Mouse (Mus musculus): Measurements from ENCODE around the gene Fam129b. TPM values are rescaled to one million over a fixed set of nuclear protein-coding genes. Genes with fewer than 3 reads are reported as not detected.
"Not testable (repeated sequence)": the region's sequence is repeated elsewhere in the genome, so short reads cannot be mapped to it uniquely, and the experiment has no call there.

Gene Fam129b
- polyA plus RNA-seq, 1 experiment from 2014 or later, result 43.0 TPM

DNA sequence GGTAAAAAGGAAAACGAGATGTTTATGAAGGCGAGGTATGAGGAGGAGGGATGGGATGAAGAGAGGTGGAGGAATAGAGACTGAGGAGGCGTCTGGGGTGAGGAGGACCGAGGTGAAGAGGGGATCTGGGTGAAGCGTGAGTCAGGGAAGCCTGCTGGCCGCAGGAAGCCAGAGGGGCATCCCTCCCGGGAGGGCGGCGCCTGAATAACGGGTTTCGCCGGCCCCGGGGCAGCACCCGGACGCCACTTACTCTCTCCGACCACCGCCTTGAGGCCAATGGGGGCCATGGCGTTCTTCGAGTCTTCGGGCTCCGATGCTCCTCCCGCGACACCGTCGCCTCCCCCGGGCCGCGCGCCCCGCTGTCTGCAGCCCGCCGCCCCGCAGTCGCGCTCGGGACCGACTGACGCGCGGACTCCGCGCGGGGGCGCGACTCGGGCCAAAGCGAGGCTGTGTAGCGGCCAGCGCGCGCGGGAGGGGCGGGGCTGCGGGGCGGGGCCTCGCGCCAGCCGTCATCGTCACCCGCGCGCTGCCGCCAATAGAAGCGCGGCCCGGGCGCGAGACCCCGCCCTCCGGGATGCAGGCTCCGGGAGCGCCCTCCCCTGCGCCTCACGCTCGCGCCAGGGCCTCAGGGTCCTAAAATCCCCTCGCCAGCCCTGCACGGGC, 29.0 kb upstream of the Fam129b start, which contains the start of gene Stxbp1:
Stxbp1 (minus strand) TSS at position 441 of the 663 bp plus-strand sequence.
- H3K27me3 ChIP-seq, result peaks cover 9% of the 10 kb centered on the region
- peaks cover 19% of the 10 kb centered on the region for H3K4me1 ChIP-seq (replicated peaks)
- ATAC-seq (replicated peaks; ENCODE audit: insufficient number of reproducible peaks, insufficient read depth, low FRiP score, low read depth), result peak; percentile 93
- under 1% methylated on average over 78 of the region's 78 CpGs for WGBS
- H3K4me2 ChIP-seq, result peak within 1 kb of the TSS; percentile 90
- H3K36me3 ChIP-seq, result no peaks in the 10 kb centered on the region
- no peaks in the 10 kb centered on the region for H3K9me3 ChIP-seq (replicated peaks)
- peak within 1 kb of the TSS; percentile 91 for H3K4me3 ChIP-seq
- peak within 1 kb of the TSS; percentile 93 for H3K27ac ChIP-seq
- peak within 1 kb of the TSS; percentile 86 for H3K9ac ChIP-seq

DNA sequence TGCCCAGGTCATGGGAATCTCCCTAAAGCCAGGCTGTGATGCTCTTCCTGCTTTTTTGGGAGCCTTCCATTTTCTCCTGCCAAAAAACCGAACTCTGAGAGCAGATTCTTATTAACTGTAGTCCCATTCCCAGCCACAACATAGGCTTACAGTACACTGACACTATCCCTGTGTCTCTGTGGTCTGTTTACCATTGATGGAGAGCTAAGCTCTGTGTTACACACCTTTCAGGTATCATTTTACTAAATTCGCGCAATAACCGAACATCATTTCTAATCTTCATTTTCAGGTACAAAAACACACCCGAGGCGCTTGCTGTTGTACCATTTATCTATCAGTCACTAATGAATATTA, 28.5 kb upstream of the Fam129b start:
- Histone ChIP-seq H3K36me3 (no peaks in the 10 kb centered on the region), H3K4me1 (replicated peaks) (peaks cover 24% of the 10 kb centered on the region), H3K27ac (no peak overlapping the region), H3K4me3 (peak overlapping the region; percentile 91), H3K9me3 (replicated peaks) (no peaks in the 10 kb centered on the region), H3K9ac (peak overlapping the region; percentile 86; the same call in 1 of the 2 replicates), H3K27me3 (peaks cover 14% of the 10 kb centered on the region), H3K4me2 (peak overlapping the region; percentile 90)
- WGBS, result 42% methylated on average over 6 of the region's 6 CpGs
- no peak for ATAC-seq (replicated peaks; ENCODE audit: insufficient number of reproducible peaks, insufficient read depth, low FRiP score, low read depth)

DNA sequence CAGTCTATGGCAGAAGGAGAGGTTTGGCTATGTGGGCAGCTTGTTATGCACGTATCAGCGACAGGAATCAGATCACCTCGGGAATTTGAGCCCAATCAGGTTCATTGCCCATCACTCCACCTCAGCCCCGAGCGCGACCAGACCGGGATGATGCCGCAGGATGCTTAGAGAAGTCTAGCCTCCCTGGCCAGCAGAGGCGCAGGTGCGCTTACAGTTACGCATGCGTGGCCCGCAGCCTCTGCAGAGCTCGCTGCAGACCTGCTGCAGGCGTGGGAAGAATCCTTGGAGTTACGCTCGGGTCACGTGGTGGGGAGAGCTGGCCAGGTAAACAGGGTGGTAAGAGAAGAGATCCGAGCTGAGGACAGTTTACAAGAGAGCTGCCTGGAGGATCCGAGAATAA, 23.8 kb upstream of the Fam129b start:
- no peaks in the 10 kb centered on the region for H3K36me3 ChIP-seq
- no peak overlapping the region for H3K27ac ChIP-seq
- 2% methylated on average over 20 of the region's 20 CpGs for WGBS
- H3K9me3 ChIP-seq (replicated peaks), result no peaks in the 10 kb centered on the region
- H3K4me3 ChIP-seq, result no peak overlapping the region
- peaks cover 16% of the 10 kb centered on the region for H3K27me3 ChIP-seq
- H3K4me1 ChIP-seq (replicated peaks), result peaks cover 10% of the 10 kb centered on the region
- ATAC-seq (replicated peaks; ENCODE audit: insufficient number of reproducible peaks, insufficient read depth, low FRiP score, low read depth), result no peak
- H3K9ac ChIP-seq, result no peak overlapping the region
- no peak overlapping the region for H3K4me2 ChIP-seq

DNA sequence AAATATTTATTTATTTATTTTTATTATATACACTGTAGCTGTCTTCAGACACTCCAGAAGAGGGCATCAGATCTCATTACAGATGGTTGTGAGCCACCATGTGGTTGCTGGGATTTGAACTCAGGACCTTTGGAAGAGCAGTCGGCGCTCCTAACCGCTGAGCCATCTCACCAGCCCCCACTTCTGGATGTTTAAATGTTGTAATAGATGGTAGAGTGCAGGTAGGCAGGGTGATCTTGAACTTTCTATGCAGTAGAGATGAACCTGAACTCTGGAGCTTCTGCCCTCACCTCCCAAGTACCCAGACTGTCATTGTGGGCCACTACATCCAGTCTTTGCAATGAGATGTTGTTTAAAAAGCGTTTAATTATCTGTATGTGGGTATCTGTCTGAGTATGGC, 22.2 kb upstream of the Fam129b start:
- 61% methylated on average over 4 of the region's 4 CpGs for WGBS
- H3K4me1 ChIP-seq (replicated peaks); ATAC-seq (replicated peaks; ENCODE audit: insufficient number of reproducible peaks, insufficient read depth, low FRiP score, low read depth); H3K27ac ChIP-seq; H3K36me3 ChIP-seq; H3K4me2 ChIP-seq; H3K9ac ChIP-seq; H3K4me3 ChIP-seq; H3K9me3 ChIP-seq (replicated peaks): not testable (repeated sequence)
- peaks cover 16% of the 10 kb centered on the region for H3K27me3 ChIP-seq

DNA sequence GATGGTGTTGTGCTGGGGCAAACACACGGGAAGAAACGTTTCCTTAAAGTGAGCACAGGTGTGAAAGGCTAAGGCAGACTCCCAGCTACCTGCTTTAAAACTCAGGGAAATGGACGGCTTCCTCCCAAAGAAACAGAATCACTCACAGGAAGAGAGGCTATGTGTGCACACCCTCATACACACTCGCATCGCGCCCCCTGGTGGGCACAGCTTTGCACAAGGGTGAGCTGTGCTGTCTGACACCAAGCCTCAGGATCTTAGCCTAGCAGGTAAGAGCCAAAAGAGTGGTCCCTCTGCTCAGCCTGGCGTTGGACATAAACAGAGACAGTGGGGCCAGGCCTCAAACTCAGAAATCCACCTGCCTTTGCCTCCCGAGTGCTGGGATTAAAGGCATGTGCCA, 21.7 kb upstream of the Fam129b start:
- Histone ChIP-seq H3K36me3 (no peaks in the 10 kb centered on the region), H3K4me3 (no peak overlapping the region), H3K27me3 (peaks cover 16% of the 10 kb centered on the region), H3K4me1 (replicated peaks) (peaks cover 8% of the 10 kb centered on the region), H3K9ac (no peak overlapping the region), H3K9me3 (replicated peaks) (no peaks in the 10 kb centered on the region), H3K4me2 (no peak overlapping the region), H3K27ac (no peak overlapping the region)
- WGBS, result 4% methylated on average over 8 of the region's 8 CpGs
- peak; percentile 70 for ATAC-seq (replicated peaks; ENCODE audit: insufficient number of reproducible peaks, insufficient read depth, low FRiP score, low read depth)

DNA sequence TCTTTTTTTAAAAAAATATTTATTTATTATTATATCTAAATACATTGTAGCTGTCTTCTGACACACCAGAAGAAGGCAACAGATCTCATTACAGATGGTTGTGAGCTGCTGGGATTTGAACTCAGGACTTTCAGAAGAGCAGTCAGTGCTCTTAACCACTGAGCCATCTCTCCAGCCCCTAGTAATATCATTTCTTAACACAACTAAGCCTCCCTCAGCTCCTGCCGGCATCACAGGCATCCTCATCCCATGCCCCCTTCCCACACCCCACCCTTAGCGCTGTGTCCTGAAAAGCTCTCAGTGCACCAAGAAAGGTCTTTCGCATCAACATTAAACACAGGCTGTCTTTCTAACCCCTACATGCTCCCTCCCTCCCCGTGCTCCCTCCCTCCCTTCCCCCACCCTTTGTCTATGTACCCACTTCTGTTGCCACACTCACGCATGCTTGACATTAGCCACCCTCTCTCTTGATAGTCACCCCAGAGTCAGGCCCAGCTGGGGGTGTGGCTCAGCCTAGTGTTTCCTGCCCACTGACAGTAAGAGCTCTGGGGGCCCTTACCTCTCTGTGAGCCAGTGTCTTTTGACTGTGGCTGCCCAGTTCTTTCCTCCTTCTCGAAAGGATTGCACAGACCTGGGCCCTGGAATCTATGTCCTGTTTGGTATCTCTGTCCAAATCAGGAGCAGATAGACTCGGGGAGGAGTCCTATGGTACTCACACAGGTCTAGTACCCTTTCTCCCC, 20.7 kb upstream of the Fam129b start:
- no peak overlapping the region for H3K9ac ChIP-seq

DNA sequence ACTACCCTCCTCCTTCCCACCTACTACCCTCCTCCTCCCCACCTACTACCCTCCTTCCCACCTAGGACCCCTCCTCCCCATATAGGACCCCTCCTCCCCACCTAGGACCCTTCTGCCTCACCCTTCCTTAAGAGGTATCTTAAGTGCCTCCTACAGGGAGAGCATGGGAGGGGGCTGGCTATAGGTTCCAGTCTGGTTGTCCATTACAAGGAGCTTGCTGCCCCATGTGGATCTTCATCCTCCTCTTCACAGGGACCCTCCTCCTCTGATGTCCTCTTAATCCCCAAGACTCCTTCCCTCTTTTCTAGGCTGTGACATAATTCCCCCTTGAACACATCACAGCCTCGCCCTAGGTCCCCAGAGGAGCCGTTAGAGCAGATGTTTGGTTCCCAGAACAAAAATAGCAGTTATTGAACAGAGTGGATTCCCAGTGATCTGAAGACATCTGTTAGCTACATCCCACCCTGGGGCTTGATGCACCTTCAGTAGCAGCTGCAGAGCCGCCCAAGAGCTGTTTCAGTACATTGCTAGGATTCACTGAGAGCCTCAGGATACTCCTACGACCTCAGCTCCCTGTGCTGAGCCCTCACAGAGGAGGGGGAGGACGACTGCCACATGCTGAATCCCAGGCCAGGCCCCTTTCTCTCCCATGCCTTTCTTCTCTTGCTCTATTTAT, 20.0 kb upstream of the Fam129b start:
- Histone ChIP-seq H3K4me3 (no peak overlapping the region), H3K36me3 (no peaks in the 10 kb centered on the region), H3K4me2 (no peak overlapping the region), H3K9ac (no peak overlapping the region), H3K4me1 (replicated peaks) (peaks cover 8% of the 10 kb centered on the region), H3K27me3 (peaks cover 16% of the 10 kb centered on the region), H3K9me3 (replicated peaks) (no peaks in the 10 kb centered on the region), H3K27ac (no peak overlapping the region)
- ATAC-seq (replicated peaks; ENCODE audit: insufficient number of reproducible peaks, insufficient read depth, low FRiP score, low read depth), result no peak
- 47% methylated on average over 5 of the region's 5 CpGs for WGBS

More for the DNA sequence above, 20.7 kb upstream of the Fam129b start:
- 56% methylated on average over 7 of the region's 7 CpGs for WGBS
- Histone ChIP-seq H3K4me2 (no peak overlapping the region), H3K36me3 (no peaks in the 10 kb centered on the region), H3K27ac (no peak overlapping the region), H3K9me3 (replicated peaks) (no peaks in the 10 kb centered on the region), H3K4me3 (no peak overlapping the region), H3K27me3 (peaks cover 16% of the 10 kb centered on the region), H3K4me1 (replicated peaks) (peaks cover 8% of the 10 kb centered on the region)
- no peak for ATAC-seq (replicated peaks; ENCODE audit: insufficient number of reproducible peaks, insufficient read depth, low FRiP score, low read depth)

DNA sequence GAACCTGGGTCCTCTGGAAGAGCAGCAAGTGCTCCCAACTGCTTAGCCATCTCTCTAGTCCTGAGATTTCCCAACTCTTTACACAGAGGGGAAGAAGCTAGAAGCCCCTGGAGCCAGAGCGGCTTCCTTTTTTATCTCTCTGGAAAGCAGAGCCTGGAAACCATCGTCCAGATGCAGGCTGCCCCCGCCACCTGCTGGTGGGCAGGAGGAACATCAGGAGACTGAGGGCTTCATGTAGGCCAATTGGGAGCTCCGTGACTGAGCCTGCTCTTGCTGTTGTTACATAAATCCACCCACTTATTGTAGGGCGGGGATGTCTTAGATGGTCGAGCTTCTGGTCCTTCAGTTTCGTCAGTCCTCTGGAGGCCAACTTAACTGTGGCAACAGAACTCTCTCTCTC, 18.3 kb upstream of the Fam129b start:
- 0 out of 2 replicates have a peak, but pooled peaks have one; percentile 25 for ATAC-seq (replicated peaks; ENCODE audit: insufficient number of reproducible peaks, insufficient read depth, low FRiP score, low read depth)

DNA sequence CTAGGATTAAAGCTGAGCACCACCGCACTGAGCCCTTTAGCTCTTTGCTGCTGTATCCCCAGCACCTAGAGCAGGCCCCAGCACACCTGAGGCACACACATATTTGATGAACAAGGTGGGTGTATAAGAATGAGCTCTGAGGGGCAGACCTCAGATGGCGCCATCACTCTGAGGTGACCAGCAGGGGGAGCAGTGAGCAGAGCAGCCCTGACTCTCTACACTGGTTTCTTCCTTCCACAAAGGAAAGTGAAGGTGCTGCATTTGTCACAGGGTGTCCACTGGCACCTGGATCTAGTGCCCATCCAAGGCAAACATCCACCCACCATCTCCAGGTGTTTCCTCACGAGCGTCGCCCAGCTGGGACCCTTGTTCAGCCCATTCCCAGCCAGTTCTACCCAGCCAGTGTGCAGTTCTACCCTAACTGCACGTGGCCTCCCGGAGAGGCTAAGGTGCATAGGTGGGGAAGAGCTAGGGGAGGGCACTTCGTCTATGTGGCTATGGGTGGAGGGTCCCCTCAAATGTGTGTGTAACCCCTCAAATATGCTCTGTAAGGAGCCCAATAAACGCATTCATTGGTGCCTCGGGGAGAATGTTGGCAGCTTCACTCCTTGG, 16.8 kb upstream of the Fam129b start:
- Histone ChIP-seq H3K4me3 (no peak overlapping the region), H3K4me2 (no peak overlapping the region), H3K9ac (no peak overlapping the region), H3K36me3 (no peaks in the 10 kb centered on the region), H3K27me3 (no peaks in the 10 kb centered on the region), H3K4me1 (replicated peaks) (peaks cover 2% of the 10 kb centered on the region; the same call in 1 of the 2 replicates), H3K27ac (no peak overlapping the region), H3K9me3 (replicated peaks) (no peaks in the 10 kb centered on the region)
- ATAC-seq (replicated peaks; ENCODE audit: insufficient number of reproducible peaks, insufficient read depth, low FRiP score, low read depth), result 0 out of 2 replicates have a peak, but pooled peaks have one; percentile 41
- WGBS, result 40% methylated on average over 10 of the region's 10 CpGs

More for the DNA sequence above, 18.3 kb upstream of the Fam129b start:
- Histone ChIP-seq H3K36me3 (no peaks in the 10 kb centered on the region), H3K27ac (no peak overlapping the region), H3K4me1 (replicated peaks) (peaks cover 2% of the 10 kb centered on the region; the same call in 1 of the 2 replicates), H3K4me2 (no peak overlapping the region), H3K9me3 (replicated peaks) (no peaks in the 10 kb centered on the region), H3K27me3 (peaks cover under 1% of the 10 kb centered on the region; the same call in 1 of the 2 replicates), H3K4me3 (no peak overlapping the region), H3K9ac (no peak overlapping the region)
- WGBS, result under 1% methylated on average over 7 of the region's 7 CpGs

DNA sequence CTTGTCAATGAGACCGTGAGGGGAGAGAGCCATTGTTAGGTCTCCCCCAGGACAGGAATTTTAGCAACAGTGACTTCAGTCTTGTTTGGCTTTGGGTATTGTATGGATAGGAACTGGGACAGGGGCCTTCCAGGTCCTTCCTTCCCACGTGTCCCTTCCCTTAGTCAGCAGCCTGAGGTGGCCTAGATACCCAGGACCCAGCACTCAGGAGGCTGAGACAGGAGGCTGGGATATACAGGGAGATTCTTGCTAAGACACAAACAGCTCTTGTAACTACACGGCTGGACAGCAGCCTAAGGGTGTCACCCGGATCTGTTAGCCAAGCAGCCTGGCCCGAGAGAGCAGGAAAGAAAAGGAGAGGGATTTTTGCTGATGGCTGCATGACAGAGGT, 16.3 kb upstream of the Fam129b start:
- Histone ChIP-seq H3K4me1 (replicated peaks) (peaks cover 2% of the 10 kb centered on the region; the same call in 1 of the 2 replicates), H3K4me2 (no peak overlapping the region), H3K27me3 (no peaks in the 10 kb centered on the region), H3K27ac (no peak overlapping the region), H3K9me3 (replicated peaks) (no peaks in the 10 kb centered on the region), H3K4me3 (no peak overlapping the region), H3K9ac (no peak overlapping the region), H3K36me3 (no peaks in the 10 kb centered on the region)
- 76% methylated on average over 5 of the region's 5 CpGs for WGBS
- ATAC-seq (replicated peaks; ENCODE audit: insufficient number of reproducible peaks, insufficient read depth, low FRiP score, low read depth), result no peak

DNA sequence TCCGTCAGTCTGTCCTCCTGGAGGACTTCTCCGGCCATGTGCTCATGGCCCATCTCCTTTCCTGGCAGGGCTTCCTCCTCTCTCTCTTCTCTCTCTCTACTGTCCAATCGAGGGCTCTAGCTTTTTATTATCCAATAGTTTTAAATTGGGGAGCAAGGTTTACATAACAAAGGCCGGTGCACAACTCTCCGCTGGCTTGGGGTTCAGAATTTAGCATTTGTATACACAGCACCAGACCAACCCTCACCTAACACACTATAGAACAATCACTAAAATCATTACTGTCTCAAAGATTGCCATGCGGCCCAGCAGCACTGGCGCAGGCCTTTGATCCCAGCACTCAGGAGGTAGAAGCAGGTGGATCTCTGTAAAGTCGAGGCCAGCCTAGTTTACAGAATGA, 15.1 kb upstream of the Fam129b start:
- ATAC-seq (replicated peaks; ENCODE audit: insufficient number of reproducible peaks, insufficient read depth, low FRiP score, low read depth), result no peak
- H3K4me2 ChIP-seq, result no peak overlapping the region
- WGBS, result 82% methylated on average over 8 of the region's 8 CpGs
- no peaks in the 10 kb centered on the region for H3K27me3 ChIP-seq
- H3K27ac ChIP-seq, result no peak overlapping the region
- H3K4me1 ChIP-seq (replicated peaks), result peaks cover 2% of the 10 kb centered on the region; the same call in 1 of the 2 replicates
- H3K4me3 ChIP-seq, result no peak overlapping the region
- H3K9ac ChIP-seq, result no peak overlapping the region
- no peaks in the 10 kb centered on the region for H3K36me3 ChIP-seq
- no peaks in the 10 kb centered on the region for H3K9me3 ChIP-seq (replicated peaks)
